Mouse (Mus musculus): ENCODE results near the gene Ldlrad1.

DNA sequence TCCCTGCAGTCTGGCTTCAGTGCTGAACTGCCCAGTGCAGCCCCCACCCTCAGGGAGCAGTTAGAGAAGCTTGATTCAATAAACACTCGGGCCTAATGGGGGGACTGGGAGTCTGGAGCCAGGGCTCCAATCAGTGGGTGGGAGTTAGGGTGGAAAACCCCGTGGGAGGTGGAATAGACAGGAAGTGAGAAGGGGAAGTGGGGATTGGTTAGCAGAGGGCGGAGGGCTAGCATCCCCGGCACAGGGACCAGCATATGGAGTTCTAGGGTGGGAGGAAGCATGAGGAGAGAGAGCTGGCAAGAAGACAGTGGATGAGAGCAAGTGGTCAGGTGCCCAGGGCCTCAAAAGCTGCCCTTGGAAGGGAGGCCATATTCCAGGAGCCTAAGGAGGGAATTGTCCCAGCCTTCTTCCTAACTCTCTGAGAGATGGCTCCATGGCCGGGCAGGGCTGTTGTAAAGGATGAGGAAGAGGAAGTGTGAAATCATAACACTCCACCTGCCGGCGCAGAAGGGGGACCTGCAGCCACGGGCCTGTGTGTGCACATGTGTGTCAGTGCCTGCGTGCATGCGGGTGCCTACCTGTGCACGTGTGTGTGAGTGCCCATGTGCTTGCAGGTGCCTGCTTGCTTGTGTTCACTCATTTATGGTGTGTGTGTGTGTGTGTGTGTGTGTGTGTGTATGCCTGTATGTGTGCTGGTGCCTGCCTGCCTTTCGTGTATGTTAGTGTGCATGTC lies 4.5 kb downstream of the Ldlrad1 start:
- peak; percentile 36 for TF ChIP-seq CTCF (IDR thresholded peaks at IDR 0.05; ENCODE audit: low read depth)
- no peak for TF ChIP-seq EP300 (IDR thresholded peaks at IDR 0.05; ENCODE audit: low read depth)

Measured in liver, postnatal 0 days (tissue).